Mouse (Mus musculus) cerebellum, adult 2 months (tissue): ENCODE results near the gene Cyb561d1.

Experiments used
- CTCF ChIP-seq: fragments of 200-500 bp; IDR thresholded peaks from 2 replicates; pipeline ENCODE4 v1.5.1; 2011; ENCODE audit warnings: low read depth, mild to moderate bottlenecking, control low read depth, low read length, moderate library complexity, borderline replicate concordance; ENCODE audit not compliant: insufficient read depth
- POLR2A ChIP-seq: fragments of 200-500 bp; IDR thresholded peaks from 2 replicates; pipeline ENCODE4 v1.6.1; 2011; ENCODE audit warnings: low read length, control low read depth, borderline replicate concordance; ENCODE audit not compliant: insufficient read depth

- peak; percentile 93 for TF ChIP-seq CTCF
- TF ChIP-seq POLR2A, result no peak
Observed at GRCm38 (mm10) chr3:108147386-108148235, 53.4 kb downstream of the Cyb561d1 start.
